Mouse (Mus musculus) embryonic facial prominence, embryonic 10.5 days (tissue): Measurements from ENCODE around the gene Sgo2a. TPM values are rescaled to one million over a fixed set of nuclear protein-coding genes. Genes with fewer than 3 reads are reported as not detected.
"Not testable (repeated sequence)": the region's sequence is repeated elsewhere in the genome, so short reads cannot be mapped to it uniquely, and the experiment has no call there.

Experiments
- DNase-seq: peaks from one replicate; pipeline ENCODE4 v3.0.0-alpha.2; 2017; ENCODE audit warnings: low spot score
- H3K27ac ChIP-seq: fragments of 300-500 bp; sonication (generic); replicated peaks from 2 replicates; pipeline ENCODE4 v1.5.1; 2016; ENCODE audit warnings: mild to moderate bottlenecking
- H3K27me3 ChIP-seq: fragments of 300-500 bp; sonication (generic); replicated peaks from 2 replicates; pipeline ENCODE4 v1.6.1; 2016; ENCODE audit warnings: low read depth, mild to moderate bottlenecking; ENCODE audit not compliant: poor library complexity, severe bottlenecking
- H3K36me3 ChIP-seq: fragments of 300-500 bp; sonication (generic); replicated peaks from 2 replicates; pipeline ENCODE4 v1.6.1; 2016; ENCODE audit warnings: mild to moderate bottlenecking, moderate library complexity
- H3K4me1 ChIP-seq: fragments of 300-500 bp; sonication (generic); 2 replicates; pipeline ENCODE4 v1.6.1; 2016
- H3K4me3 ChIP-seq: fragments of 300-500 bp; sonication (generic); 2 replicates; pipeline ENCODE4 v1.5.1; 2016; ENCODE audit warnings: mild to moderate bottlenecking, moderate library complexity
- H3K9me3 ChIP-seq: fragments of 300-500 bp; sonication (generic); 2 replicates; pipeline ENCODE4 v1.6.1; 2016; ENCODE audit warnings: mild to moderate bottlenecking
- WGBS: fragments of 180-500 bp; shearing (Covaris S2); methylation state at CpG from one replicate; pipeline ENCODE4 v1.1.7; 2016; 5-methylcytosine and 5-hydroxymethylcytosine counted together
- polyA plus RNA-seq: library from polyadenylated mRNA; unstranded; fragments of >200 nt; fragmentation: Nextera tagmentation; extraction: Ambion mirVana; gene quantifications from 2 replicates; pipeline ENCODE4 v1.2.1, GENCODE M21; 2016

Gene Sgo2a
- polyA plus RNA-seq, 1 experiment from 2014 or later = 22.4 TPM

GRCm38 (mm10) chr1:57989052-57989600 lies 6.6 kb upstream of the Sgo2a start:
- DNase-seq = no peak
- H3K4me3 ChIP-seq = no peak overlapping the region
- no peaks in the 10 kb centered on the region for H3K9me3 ChIP-seq
- no peaks in the 10 kb centered on the region for H3K4me1 ChIP-seq
- no peaks in the 10 kb centered on the region for H3K36me3 ChIP-seq
- H3K27me3 ChIP-seq = no peaks in the 10 kb centered on the region
- no peak overlapping the region for H3K27ac ChIP-seq
- WGBS = 71% methylated on average over 6 of the region's 6 CpGs

GRCm38 (mm10) chr1:57991277-57991676 lies 4.5 kb upstream of the Sgo2a start:
- Histone ChIP-seq H3K4me3 (no peak overlapping the region), H3K4me1 (peaks cover under 1% of the 10 kb centered on the region), H3K27me3 (no peaks in the 10 kb centered on the region), H3K36me3 (no peaks in the 10 kb centered on the region), H3K9me3 (no peaks in the 10 kb centered on the region), H3K27ac (no peak overlapping the region)
- no peak for DNase-seq
- WGBS = 87% methylated on average over 2 of the region's 2 CpGs

- under 1% methylated on average over 29 of the region's 29 CpGs for WGBS
- Histone ChIP-seq H3K9me3 (no peaks in the 10 kb centered on the region), H3K27me3 (no peaks in the 10 kb centered on the region), H3K27ac (peak overlapping the region; percentile 96), H3K4me1 (peaks cover 20% of the 10 kb centered on the region), H3K4me3 (peak overlapping the region; percentile 93), H3K36me3 (peaks cover 25% of the 10 kb centered on the region)
- no peak for DNase-seq
Observed at GRCm38 (mm10) chr1:57996133-57996615, 403 bp downstream of the Sgo2a start.

- WGBS = 89% methylated on average over 3 of the region's 3 CpGs
- Histone ChIP-seq H3K36me3 (peaks cover 43% of the 10 kb centered on the region), H3K4me1 (peaks cover 20% of the 10 kb centered on the region)
Observed at GRCm38 (mm10) chr1:57998146-57998545, 2.4 kb downstream of the Sgo2a start.

GRCm38 (mm10) chr1:58006388-58006787 lies 10.6 kb downstream of the Sgo2a start:
- not testable (repeated sequence) for H3K27me3 ChIP-seq, H3K27ac ChIP-seq, H3K9me3 ChIP-seq, DNase-seq, H3K4me3 ChIP-seq, H3K4me1 ChIP-seq
- 93% methylated on average over 7 of the region's 7 CpGs for WGBS
- peaks cover 68% of the 10 kb centered on the region for H3K36me3 ChIP-seq

More at GRCm38 (mm10) chr1:57998146-57998545, 2.4 kb downstream of the Sgo2a start:
- no peak for DNase-seq
- Histone ChIP-seq H3K27me3 (no peaks in the 10 kb centered on the region), H3K27ac (no peak overlapping the region), H3K9me3 (no peaks in the 10 kb centered on the region), H3K4me3 (no peak overlapping the region)

- Histone ChIP-seq H3K27ac (no peak within 1 kb of the TSS), H3K27me3 (no peaks in the 10 kb centered on the region), H3K4me1 (no peaks in the 10 kb centered on the region), H3K36me3 (peaks cover 100% of the 10 kb centered on the region), H3K4me3 (no peak within 1 kb of the TSS), H3K9me3 (no peaks in the 10 kb centered on the region)
- 94% methylated on average over 7 of the region's 7 CpGs for WGBS
- DNase-seq = no peak
Observed at GRCm38 (mm10) chr1:58018856-58019255, 23.1 kb downstream of the Sgo2a start, which contains the start of gene Kctd18. Gene Kctd18 (minus strand): TSS chr1:58018956.

GRCm38 (mm10) chr1:58027707-58028106 lies 31.9 kb downstream of the Sgo2a start:
- Histone ChIP-seq H3K4me1 (peaks cover 18% of the 10 kb centered on the region), H3K27me3 (no peaks in the 10 kb centered on the region), H3K27ac (no peak overlapping the region), H3K9me3 (no peaks in the 10 kb centered on the region), H3K4me3 (no peak overlapping the region), H3K36me3 (peaks cover 33% of the 10 kb centered on the region)
- WGBS = 87% methylated on average over 7 of the region's 7 CpGs
- no peak for DNase-seq

GRCm38 (mm10) chr1:58029636-58030117 lies 33.9 kb downstream of the Sgo2a start, which contains the start of gene Aox1:
Gene Aox1 (plus strand): TSS chr1:58029931.
- no peaks in the 10 kb centered on the region for H3K27me3 ChIP-seq
- H3K36me3 ChIP-seq = peaks cover 13% of the 10 kb centered on the region
- peak; percentile 43 for DNase-seq
- H3K4me3 ChIP-seq = peak within 1 kb of the TSS; percentile 45
- no peaks in the 10 kb centered on the region for H3K9me3 ChIP-seq
- no peak within 1 kb of the TSS for H3K27ac ChIP-seq
- 12% methylated on average over 12 of the region's 12 CpGs for WGBS
- peaks cover 18% of the 10 kb centered on the region for H3K4me1 ChIP-seq

GRCm38 (mm10) chr1:58030156-58030871 lies 34.5 kb downstream of the Sgo2a start:
- Histone ChIP-seq H3K27me3 (no peaks in the 10 kb centered on the region), H3K4me1 (peaks cover 18% of the 10 kb centered on the region), H3K27ac (no peak overlapping the region), H3K36me3 (peaks cover 8% of the 10 kb centered on the region), H3K4me3 (peak overlapping the region; percentile 45), H3K9me3 (no peaks in the 10 kb centered on the region)
- WGBS = 24% methylated on average over 13 of the region's 13 CpGs
- DNase-seq = peak; percentile 27

GRCm38 (mm10) chr1:58031160-58031769 lies 35.5 kb downstream of the Sgo2a start:
- 65% methylated on average over 10 of the region's 10 CpGs for WGBS
- peaks cover 18% of the 10 kb centered on the region for H3K4me1 ChIP-seq
- H3K27me3 ChIP-seq = no peaks in the 10 kb centered on the region
- peaks cover 1% of the 10 kb centered on the region; the same call in 1 of the 2 replicates for H3K36me3 ChIP-seq
- no peak overlapping the region for H3K4me3 ChIP-seq
- no peaks in the 10 kb centered on the region for H3K9me3 ChIP-seq
- no peak overlapping the region for H3K27ac ChIP-seq
- peak; percentile 78 for DNase-seq

GRCm38 (mm10) chr1:58037306-58037705 lies 41.5 kb downstream of the Sgo2a start:
- H3K4me1 ChIP-seq, H3K9me3 ChIP-seq, H3K36me3 ChIP-seq, DNase-seq, H3K27me3 ChIP-seq, H3K4me3 ChIP-seq, H3K27ac ChIP-seq: not testable (repeated sequence)
- 93% methylated on average over 9 of the region's 9 CpGs for WGBS

- WGBS = 73% methylated on average over 3 of the region's 3 CpGs
- H3K27me3 ChIP-seq = no peaks in the 10 kb centered on the region
- no peaks in the 10 kb centered on the region for H3K4me1 ChIP-seq
- no peaks in the 10 kb centered on the region for H3K36me3 ChIP-seq
- no peak for DNase-seq
- no peaks in the 10 kb centered on the region for H3K9me3 ChIP-seq
- no peak overlapping the region for H3K27ac ChIP-seq
- H3K4me3 ChIP-seq = no peak overlapping the region
Observed at GRCm38 (mm10) chr1:58045076-58045475, 49.3 kb downstream of the Sgo2a start.
